16 mouse cellular contexts compared by ENCODE assay signal in the genomic region with DNA sequence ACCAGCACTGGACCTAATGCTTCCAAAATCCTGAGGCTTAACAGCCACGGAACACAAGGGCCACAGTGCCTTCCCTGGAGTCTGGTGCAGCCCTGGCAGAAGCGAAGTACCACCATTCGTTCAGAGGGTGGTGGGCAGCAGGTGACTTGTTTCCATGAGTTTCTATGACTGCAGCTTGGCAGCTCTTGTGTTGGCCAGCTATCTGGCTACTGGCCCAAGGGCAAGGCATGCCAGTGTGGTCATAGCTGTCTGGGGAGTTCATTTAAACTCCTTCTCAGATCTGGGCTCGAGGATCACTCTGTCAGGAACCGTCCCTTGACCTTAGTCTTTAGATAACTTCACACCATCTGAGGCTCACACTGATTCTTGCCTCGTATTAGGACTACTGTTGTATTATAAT.
A peak's percentile ranks its signal among the peaks of the same experiment; 100 is the strongest.
DNase-seq lines count a peak whose midpoint lies in the region; ATAC-seq and TF ChIP-seq lines count a peak whose summit lies in the region.
"Had no signal": no experiment of that assay in that cellular context is flagged by ENCODE, and none has a peak within 500 bp of the region (broad histone marks: within the 10 kb centered on the region; RNA-seq: fewer than 3 reads in every experiment).

No protein-coding gene starts in this region.

- 0 out of 2 replicates have a peak, but pooled peaks have one; percentile 13 for ATAC-seq in limb, embryonic 11.5 days (ENCODE audit: insufficient number of reproducible peaks, low FRiP score, low TSS enrichment, low read depth)
- no peak for ATAC-seq in erythroblast, adult 5-6 weeks (replicated peaks; ENCODE audit: low FRiP score, poor library complexity, severe bottlenecking)
- ATAC-seq: forebrain, embryonic 15.5 days; intestine, embryonic 15.5 days; liver, embryonic 12.5 days had no signal

- no peaks in the 10 kb centered on the region for H3K36me3 ChIP-seq in limb, embryonic 11.5 days (ENCODE audit: control insufficient read depth, insufficient read depth, low read length)
- no peaks in the 10 kb centered on the region for H3K36me3 ChIP-seq in limb, embryonic 10.5 days
- H3K36me3 ChIP-seq: intestine, embryonic 15.5 days; lung, embryonic 15.5 days had no signal

- no peaks in the 10 kb centered on the region for H3K4me1 ChIP-seq in limb, embryonic 11.5 days (ENCODE audit: control insufficient read depth, insufficient read depth, low read length)
- H3K4me1 ChIP-seq in limb, embryonic 10.5 days: no peaks in the 10 kb centered on the region
- H3K4me1 ChIP-seq: intestine, embryonic 15.5 days; liver, embryonic 12.5 days; lung, embryonic 15.5 days had no signal

- intact Hi-C loops in gastrocnemius, adult 2 months (cut with DNase I): loop anchor here (5.0 to 10.0 kb wide), 2 partner anchors 179 to 357 kb away; no protein-coding TSS in a partner anchor
- intact Hi-C loops in gastrocnemius, postnatal 14 days (cut with DNase I; ENCODE audit: low total_unique reads): no loop called here

- 84% methylated on average over 6 of the region's 6 CpGs for WGBS in limb, embryonic 11.5 days
- WGBS in limb, embryonic 10.5 days: 88% methylated on average over 6 of the region's 6 CpGs

- H3K9ac ChIP-seq in limb, embryonic 11.5 days (ENCODE audit: low read length): no peak overlapping the region
- H3K9ac ChIP-seq: forebrain, embryonic 15.5 days; intestine, embryonic 15.5 days; liver, embryonic 12.5 days; lung, embryonic 15.5 days; neural tube, embryonic 15.5 days had no signal

- H3K27me3 ChIP-seq in limb, embryonic 11.5 days (ENCODE audit: control insufficient read depth, insufficient read depth, low read length): no peaks in the 10 kb centered on the region
- no peaks in the 10 kb centered on the region for H3K27me3 ChIP-seq in limb, embryonic 10.5 days (ENCODE audit: low read depth, poor library complexity, severe bottlenecking)
- H3K27me3 ChIP-seq: forebrain, embryonic 15.5 days; intestine, embryonic 15.5 days; liver, embryonic 12.5 days; lung, embryonic 15.5 days; neural tube, embryonic 15.5 days had no signal

- H3K4me2 ChIP-seq in limb, embryonic 11.5 days (ENCODE audit: low read depth, severe bottlenecking): no peak overlapping the region
- H3K4me2 ChIP-seq: forebrain, embryonic 15.5 days; intestine, embryonic 15.5 days; liver, embryonic 12.5 days; lung, embryonic 15.5 days; neural tube, embryonic 15.5 days had no signal

- H3K9me3 ChIP-seq in limb, embryonic 11.5 days (ENCODE audit: control insufficient read depth, low read length): no peaks in the 10 kb centered on the region
- H3K9me3 ChIP-seq in limb, embryonic 10.5 days (replicated peaks): no peaks in the 10 kb centered on the region
- H3K9me3 ChIP-seq: forebrain, embryonic 15.5 days; intestine, embryonic 15.5 days; liver, embryonic 12.5 days; lung, embryonic 15.5 days; neural tube, embryonic 15.5 days had no signal

- no peak for TF ChIP-seq CTCF in gastrocnemius, adult 2 months (IDR thresholded peaks at IDR 0.05)

- DNase-seq in adrenal gland, adult (ENCODE audit: inconsistent age in 2 of 2, low spot score in 1 of 2): peak; percentile 34 to 78
- no peak for DNase-seq in adrenal gland, postnatal 4 days (ENCODE audit: low spot score in 2 of 2)
- peak; percentile 46 for DNase-seq in gastrocnemius, adult 2 months
- no peak for DNase-seq in gastrocnemius, postnatal 14 days
- no peak for DNase-seq in limb, embryonic 11.5 days (ENCODE audit: low spot score)
- no peak for DNase-seq in limb, embryonic 10.5 days (ENCODE audit: low spot score)
- peak; percentile 44 for DNase-seq in brain, adult 2 months (ENCODE audit: low read depth, low spot score)
- DNase-seq: gastrocnemius, postnatal 10 days; kidney, postnatal 25 days; thymus, postnatal 36 days had no signal

- no peak overlapping the region for H3K4me3 ChIP-seq in gastrocnemius, adult 2 months
- no peak overlapping the region for H3K4me3 ChIP-seq in limb, embryonic 11.5 days (ENCODE audit: low read depth, low read length)
- H3K4me3 ChIP-seq in limb, embryonic 10.5 days: no peak overlapping the region
- H3K4me3 ChIP-seq: forebrain, embryonic 15.5 days; intestine, embryonic 15.5 days; liver, embryonic 12.5 days; lung, embryonic 15.5 days; neural tube, embryonic 15.5 days had no signal

- H3K27ac ChIP-seq in gastrocnemius, adult 2 months: no peak overlapping the region; the same call in 1 of the 2 replicates
- no peak overlapping the region for H3K27ac ChIP-seq in limb, embryonic 11.5 days (replicated peaks; ENCODE audit: low read depth, low read length)
- no peak overlapping the region for H3K27ac ChIP-seq in limb, embryonic 10.5 days
- H3K27ac ChIP-seq: forebrain, embryonic 15.5 days; intestine, embryonic 15.5 days; liver, embryonic 12.5 days; lung, embryonic 15.5 days; neural tube, embryonic 15.5 days had no signal

Comparison
In these comparisons a context has a peak if more than half of its experiments do, and no peak if none do; other contexts are left out.
1. DNase-seq: peak in adrenal gland, adult (2 of 2), gastrocnemius, adult 2 months (single experiment) and brain, adult 2 months (single experiment); none in adrenal gland, postnatal 4 days (0 of 2), gastrocnemius, postnatal 14 days (single experiment), limb, embryonic 11.5 days (single experiment) and limb, embryonic 10.5 days (single experiment).